Mouse (Mus musculus) hindbrain, embryonic 14.5 days (tissue): ENCODE results near the gene Bri3bp. TPM values are rescaled to one million over a fixed set of nuclear protein-coding genes. Genes with fewer than 3 reads are reported as not detected.

Source experiments
- ATAC-seq: fragments of 200-750 bp; cut with Nextera tagmentation; 2 replicates; pipeline ENCODE4 v1.8.0; 2017; ENCODE audit warnings: moderate number of reproducible peaks, mild to moderate bottlenecking, moderate TSS enrichment, moderate library complexity; ENCODE audit not compliant: low FRiP score
- DNase-seq: peaks from one replicate; pipeline ENCODE4 v3.0.0-alpha.2; 2015; ENCODE audit warnings: low spot score
- H3K27ac ChIP-seq: fragments of 300-500 bp; sonication (generic); 2 replicates; pipeline ENCODE4 v1.5.1; 2014; ENCODE audit warnings: mild to moderate bottlenecking, moderate library complexity
- H3K27me3 ChIP-seq: fragments of 300-500 bp; sonication (generic); 2 replicates; pipeline ENCODE4 v1.6.1; 2014; ENCODE audit warnings: mild to moderate bottlenecking, low read length, mixed read lengths; ENCODE audit not compliant: control insufficient read depth, insufficient read depth
- H3K36me3 ChIP-seq: fragments of 300-500 bp; sonication (generic); replicated peaks from 2 replicates; pipeline ENCODE4 v1.6.1; 2014; ENCODE audit not compliant: control insufficient read depth, insufficient read depth
- H3K4me1 ChIP-seq: fragments of 300-500 bp; sonication (generic); replicated peaks from 2 replicates; pipeline ENCODE4 v1.6.1; 2014; ENCODE audit warnings: antibody characterized with exemption, low read length, mixed read lengths; ENCODE audit not compliant: control insufficient read depth, insufficient read depth
- H3K4me2 ChIP-seq: fragments of 300-500 bp; sonication (generic); replicated peaks from 2 replicates; pipeline ENCODE4 v1.6.1; 2014; ENCODE audit warnings: mild to moderate bottlenecking, moderate library complexity
- H3K4me3 ChIP-seq: fragments of 300-500 bp; sonication (generic); replicated peaks from 2 replicates; pipeline ENCODE4 v1.5.1; 2014; ENCODE audit warnings: mild to moderate bottlenecking, low read length
- H3K9ac ChIP-seq: fragments of 300-500 bp; sonication (generic); 2 replicates; pipeline ENCODE4 v1.6.1; 2014
- H3K9me3 ChIP-seq: fragments of 300-500 bp; sonication (generic); 2 replicates; pipeline ENCODE4 v1.6.1; 2016; ENCODE audit warnings: low read length; ENCODE audit not compliant: control insufficient read depth
- WGBS: fragments of 180-500 bp; shearing (Covaris S2); extraction: QIAGEN DNeasy Blood & Tissue Kit; methylation state at CpG from one replicate; pipeline ENCODE4 v1.1.7; 2014; 5-methylcytosine and 5-hydroxymethylcytosine counted together
- polyA plus RNA-seq: library from polyadenylated mRNA; unstranded; fragments of >200 nt; fragmentation: Nextera tagmentation; extraction: Ambion mirVana; gene quantifications from 2 replicates; pipeline ENCODE4 v1.2.1, GENCODE M21; 2014

The Bri3bp gene
- polyA plus RNA-seq, 1 experiment from 2014 or later: 36.7 TPM

DNA sequence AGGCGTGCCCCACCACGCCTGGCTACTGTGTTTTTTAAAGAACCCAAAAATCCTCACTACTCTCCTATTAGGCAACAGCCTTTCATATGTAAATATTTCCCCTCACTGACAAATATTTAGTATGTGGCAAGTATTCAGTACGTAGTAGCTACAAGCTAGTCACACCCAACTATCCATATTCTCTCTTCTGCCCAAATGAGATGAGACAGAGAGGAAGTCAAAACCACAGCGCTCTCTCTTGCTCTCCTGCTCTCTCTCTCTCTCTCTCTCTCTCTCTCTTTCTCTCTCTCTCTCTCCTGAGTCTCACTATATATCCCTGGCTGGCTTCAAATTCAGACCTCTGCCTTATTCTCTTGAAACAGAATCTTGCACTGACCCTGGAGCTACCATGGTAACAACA is 3.2 kb downstream of the Bri3bp start:
- H3K9me3 ChIP-seq: no peaks in the 10 kb centered on the region
- no peaks in the 10 kb centered on the region for H3K27me3 ChIP-seq
- 88% methylated on average over 4 of the region's 4 CpGs for WGBS
- ATAC-seq (no peak), DNase-seq (no peak)
- H3K9ac ChIP-seq: no peak overlapping the region
- H3K36me3 ChIP-seq: no peaks in the 10 kb centered on the region
- H3K27ac ChIP-seq: no peak overlapping the region
- no peak overlapping the region for H3K4me3 ChIP-seq
- H3K4me2 ChIP-seq: no peak overlapping the region
- H3K4me1 ChIP-seq: peaks cover 10% of the 10 kb centered on the region

DNA sequence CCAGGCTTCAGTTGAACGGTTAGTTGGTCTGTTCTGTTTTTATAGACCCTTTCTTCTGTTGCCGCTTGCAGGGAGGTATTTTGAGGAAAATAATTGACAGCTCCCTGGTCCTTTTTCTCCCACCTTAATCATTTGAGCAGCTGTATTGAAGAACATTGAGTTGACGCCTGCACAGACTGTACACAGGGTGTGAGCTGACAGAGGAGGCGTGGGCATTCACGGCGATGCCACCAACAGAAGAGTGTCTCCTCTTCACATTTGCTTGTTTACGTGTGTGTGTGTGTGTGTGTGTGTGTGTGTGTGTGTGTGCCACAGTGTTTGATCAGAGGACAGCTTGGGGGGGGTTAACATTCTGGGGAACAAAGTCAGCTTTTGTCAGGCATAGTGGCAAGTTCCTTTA is 5.0 kb downstream of the Bri3bp start:
- Histone ChIP-seq H3K4me3 (no peak overlapping the region), H3K27ac (no peak overlapping the region; the same call in 1 of the 2 replicates)
- DNase-seq: no peak

DNA sequence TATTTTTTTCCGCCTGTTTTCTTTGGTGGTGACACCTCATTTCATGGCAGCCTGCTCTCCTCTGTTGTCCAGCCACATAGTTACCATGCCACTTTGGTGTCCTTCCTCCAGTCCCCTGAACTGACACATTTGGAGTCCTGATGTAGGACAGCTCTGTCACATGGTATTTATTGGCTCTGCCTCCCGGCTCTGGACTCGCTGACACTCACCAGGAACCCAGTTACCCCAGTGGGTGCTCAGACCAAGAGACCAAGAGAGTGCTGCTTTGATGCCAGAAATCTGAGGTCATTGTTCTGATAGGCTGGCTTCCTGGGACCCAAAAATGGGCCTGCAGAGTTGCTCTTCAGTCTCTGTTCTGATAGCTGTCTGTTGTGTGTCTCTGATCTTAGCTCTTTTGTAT is 6.7 kb downstream of the Bri3bp start:
- Histone ChIP-seq H3K36me3 (peaks cover 7% of the 10 kb centered on the region), H3K4me3 (no peak overlapping the region), H3K27me3 (no peaks in the 10 kb centered on the region), H3K9me3 (no peaks in the 10 kb centered on the region), H3K4me2 (no peak overlapping the region), H3K9ac (no peak overlapping the region), H3K27ac (no peak overlapping the region), H3K4me1 (peaks cover 2% of the 10 kb centered on the region)
- DNase-seq: no peak
- WGBS: 85% methylated on average over 3 of the region's 3 CpGs
- no peak for ATAC-seq

More for the DNA sequence above, 5.0 kb downstream of the Bri3bp start:
- Histone ChIP-seq H3K36me3 (no peaks in the 10 kb centered on the region), H3K9me3 (no peaks in the 10 kb centered on the region), H3K9ac (no peak overlapping the region), H3K4me1 (peaks cover 10% of the 10 kb centered on the region), H3K27me3 (no peaks in the 10 kb centered on the region), H3K4me2 (no peak overlapping the region)
- ATAC-seq: no peak
- 79% methylated on average over 7 of the region's 7 CpGs for WGBS

DNA sequence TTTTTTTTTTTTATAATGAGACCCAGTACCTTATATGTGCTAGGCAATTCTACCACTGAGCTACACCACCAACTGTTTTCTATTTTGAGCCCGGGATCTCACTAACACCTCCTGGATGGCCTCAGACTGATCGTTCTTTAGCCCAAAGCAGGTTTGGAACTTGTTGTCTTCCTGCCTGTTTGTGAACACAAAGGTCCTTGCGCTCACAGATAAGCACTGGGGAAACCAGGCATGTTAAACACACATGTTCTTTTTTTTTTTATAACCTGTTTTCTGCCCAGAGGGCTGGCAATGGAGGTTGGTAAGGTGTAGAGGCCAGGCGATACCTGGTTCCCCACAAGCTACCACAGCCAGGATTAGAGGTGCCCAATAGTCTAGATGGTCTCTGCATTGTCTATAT is 7.3 kb downstream of the Bri3bp start:
- Histone ChIP-seq H3K9me3 (no peaks in the 10 kb centered on the region), H3K27ac (no peak overlapping the region), H3K4me3 (no peak overlapping the region), H3K4me1 (no peaks in the 10 kb centered on the region), H3K9ac (no peak overlapping the region), H3K4me2 (no peak overlapping the region), H3K36me3 (peaks cover 13% of the 10 kb centered on the region), H3K27me3 (no peaks in the 10 kb centered on the region)
- 95% methylated on average over 4 of the region's 4 CpGs for WGBS
- no peak for DNase-seq
- ATAC-seq: no peak

DNA sequence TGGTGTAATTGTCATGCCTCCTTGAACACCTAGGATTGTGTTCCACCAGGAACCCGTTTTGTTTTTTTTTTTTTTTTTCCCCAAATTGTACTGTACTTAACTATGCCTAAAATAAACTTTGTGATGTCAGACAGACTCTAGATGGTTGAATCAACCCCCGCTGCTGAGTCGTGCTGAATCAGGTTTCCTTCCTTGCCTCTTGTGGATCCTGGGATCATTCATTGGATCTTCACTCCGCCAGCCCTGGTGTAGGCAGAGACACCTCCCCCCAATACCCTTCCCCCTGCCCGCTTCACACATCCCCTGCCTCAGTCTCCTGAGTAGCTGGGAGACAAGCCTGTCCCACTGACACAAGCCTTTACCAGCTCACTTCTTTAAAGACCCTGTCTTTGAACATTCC is 7.9 kb downstream of the Bri3bp start:
- DNase-seq (no peak), ATAC-seq (no peak)
- no peak overlapping the region for H3K4me3 ChIP-seq
- H3K27ac ChIP-seq: no peak overlapping the region
- no peak overlapping the region for H3K4me2 ChIP-seq
- no peaks in the 10 kb centered on the region for H3K27me3 ChIP-seq
- no peaks in the 10 kb centered on the region for H3K9me3 ChIP-seq
- no peak overlapping the region for H3K9ac ChIP-seq
- H3K4me1 ChIP-seq: no peaks in the 10 kb centered on the region
- peaks cover 17% of the 10 kb centered on the region for H3K36me3 ChIP-seq
- 80% methylated on average over 5 of the region's 5 CpGs for WGBS

DNA sequence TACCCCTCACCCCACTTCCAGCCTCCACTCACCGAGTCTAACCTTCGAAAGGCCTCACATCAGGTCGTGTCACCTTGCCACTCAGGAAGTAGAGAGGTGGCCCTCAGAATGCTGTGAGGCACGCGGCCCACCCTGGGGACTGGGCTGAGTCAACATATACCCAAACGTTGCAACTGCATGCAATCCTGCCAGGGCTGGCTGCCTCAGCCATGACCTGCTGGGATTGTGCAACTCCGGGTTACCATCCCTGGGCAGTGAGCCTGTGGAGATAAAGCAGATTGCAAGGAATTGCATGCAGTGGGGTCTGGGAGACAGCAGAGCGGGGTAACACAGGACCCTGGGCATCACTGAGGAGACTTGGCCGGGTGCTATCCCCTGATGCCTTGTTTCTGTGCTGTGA is 11.2 kb downstream of the Bri3bp start:
- 96% methylated on average over 9 of the region's 9 CpGs for WGBS
- ATAC-seq: no peak
- Histone ChIP-seq H3K27ac (no peak overlapping the region), H3K9ac (no peak overlapping the region), H3K4me3 (no peak overlapping the region), H3K27me3 (no peaks in the 10 kb centered on the region), H3K4me2 (no peak overlapping the region), H3K36me3 (peaks cover 37% of the 10 kb centered on the region), H3K9me3 (no peaks in the 10 kb centered on the region), H3K4me1 (no peaks in the 10 kb centered on the region)
- no peak for DNase-seq

DNA sequence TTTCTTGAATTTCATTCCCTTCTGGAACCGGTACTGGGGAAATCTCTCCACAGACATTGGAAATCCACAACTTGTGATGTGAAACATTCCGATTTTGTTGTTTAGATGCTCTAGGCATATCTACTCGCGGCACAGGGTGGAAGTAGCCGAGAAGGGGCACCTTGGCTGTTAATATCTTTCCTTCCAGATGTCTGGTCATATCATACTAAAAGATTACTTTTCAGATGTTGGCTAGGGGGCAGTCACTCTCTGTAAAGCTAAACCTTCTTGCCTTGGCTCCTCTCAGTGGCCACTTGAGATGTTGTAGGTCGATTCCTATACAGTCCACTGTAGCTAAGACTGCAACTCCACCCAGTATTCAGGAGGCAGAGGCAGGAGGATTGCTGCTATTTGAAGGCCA is 14.7 kb downstream of the Bri3bp start:
- Histone ChIP-seq H3K27me3 (no peaks in the 10 kb centered on the region), H3K4me2 (no peak overlapping the region), H3K4me1 (no peaks in the 10 kb centered on the region), H3K27ac (no peak overlapping the region), H3K36me3 (peaks cover 37% of the 10 kb centered on the region), H3K9me3 (no peaks in the 10 kb centered on the region), H3K4me3 (no peak overlapping the region), H3K9ac (no peak overlapping the region)
- 95% methylated on average over 6 of the region's 6 CpGs for WGBS
- ATAC-seq: no peak
- DNase-seq: no peak

DNA sequence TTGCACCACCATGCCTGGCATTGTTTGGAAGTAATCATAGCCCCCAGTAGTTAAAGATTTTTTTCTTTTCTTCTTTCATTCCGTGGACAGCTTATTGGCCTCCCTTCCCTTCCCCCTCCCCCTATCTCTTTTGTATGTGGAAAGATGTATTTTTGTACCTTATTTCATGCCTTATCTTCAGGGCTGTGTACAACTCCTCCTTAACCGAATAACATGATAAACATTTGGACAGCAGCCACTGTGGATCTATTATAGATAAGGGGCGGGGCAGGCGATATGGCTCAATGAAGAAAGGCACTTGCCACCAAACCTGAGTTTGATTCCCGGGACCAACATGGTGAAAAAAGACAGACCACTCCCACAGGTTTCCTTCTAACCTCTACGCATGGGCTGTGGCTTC is 16.2 kb downstream of the Bri3bp start:
- no peak for ATAC-seq
- Histone ChIP-seq H3K4me3 (no peak overlapping the region), H3K4me2 (no peak overlapping the region), H3K9ac (no peak overlapping the region), H3K9me3 (no peaks in the 10 kb centered on the region), H3K4me1 (no peaks in the 10 kb centered on the region), H3K36me3 (peaks cover 35% of the 10 kb centered on the region), H3K27me3 (no peaks in the 10 kb centered on the region), H3K27ac (no peak overlapping the region)
- DNase-seq: no peak
- 94% methylated on average over 6 of the region's 6 CpGs for WGBS

DNA sequence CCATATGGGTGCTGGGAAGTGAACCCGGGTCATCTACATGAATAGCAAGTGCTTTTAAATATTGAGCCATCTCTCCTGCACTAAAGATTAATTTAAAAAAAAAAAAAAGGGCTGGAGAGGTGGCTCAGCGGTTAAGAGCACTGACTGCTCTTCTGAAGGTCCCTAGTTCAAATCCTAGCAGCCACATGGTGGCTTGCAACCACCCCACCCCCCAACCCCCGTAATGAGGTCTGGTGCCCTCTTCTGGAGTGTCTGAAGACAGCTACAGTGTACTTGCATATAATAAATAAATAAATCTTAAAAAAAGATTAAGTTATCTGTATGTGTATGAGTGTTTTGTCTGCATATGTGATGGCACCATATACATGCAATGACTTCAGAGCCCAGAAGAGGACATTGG is 19.2 kb downstream of the Bri3bp start:
- H3K9me3 ChIP-seq: no peaks in the 10 kb centered on the region
- 0 out of 2 replicates have a peak, but pooled peaks cover 5% of the 10 kb centered on the region for H3K4me1 ChIP-seq
- no peak overlapping the region for H3K27ac ChIP-seq
- H3K36me3 ChIP-seq: peaks cover 8% of the 10 kb centered on the region
- no peak overlapping the region for H3K4me3 ChIP-seq
- no peak for DNase-seq
- no peaks in the 10 kb centered on the region for H3K27me3 ChIP-seq
- ATAC-seq: no peak
- H3K9ac ChIP-seq: no peak overlapping the region
- H3K4me2 ChIP-seq: no peak overlapping the region
- WGBS: 88% methylated on average over 3 of the region's 3 CpGs

DNA sequence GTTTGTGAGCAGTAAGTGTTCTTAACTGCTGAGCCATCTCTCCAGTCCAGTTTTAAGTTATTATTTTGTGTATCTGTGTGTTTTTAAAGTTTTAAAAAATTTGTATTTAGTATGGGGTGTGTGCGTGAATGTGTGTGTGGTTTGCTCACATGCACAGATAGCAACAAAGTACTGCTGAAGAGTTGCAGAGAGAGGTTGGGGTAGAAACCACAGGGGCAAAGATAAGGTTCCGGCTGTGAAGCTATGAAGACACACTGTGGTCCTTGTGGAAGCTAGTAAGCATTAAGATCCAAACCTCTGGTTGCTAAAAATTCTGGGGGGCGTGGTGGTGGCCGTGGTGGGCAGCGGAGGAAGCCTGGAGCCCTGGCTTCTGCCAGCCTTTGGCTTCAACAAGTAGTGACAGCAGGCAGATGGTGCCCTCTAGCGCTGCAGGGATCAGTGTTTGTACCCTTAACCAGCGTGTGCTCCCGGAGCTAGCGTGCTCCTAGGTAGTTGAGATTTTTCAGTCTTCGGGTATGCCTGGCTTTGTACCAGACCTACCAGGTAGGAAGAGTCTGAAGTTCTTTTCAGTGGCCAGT is 20.6 kb downstream of the Bri3bp start:
- no peak overlapping the region for H3K4me2 ChIP-seq
- H3K4me3 ChIP-seq: no peak overlapping the region
- no peak overlapping the region for H3K9ac ChIP-seq
- no peak overlapping the region for H3K27ac ChIP-seq
- no peaks in the 10 kb centered on the region for H3K27me3 ChIP-seq
- H3K4me1 ChIP-seq: 0 out of 2 replicates have a peak, but pooled peaks cover 5% of the 10 kb centered on the region
- no peaks in the 10 kb centered on the region for H3K36me3 ChIP-seq
- ATAC-seq (no peak), DNase-seq (no peak)
- WGBS: 54% methylated on average over 10 of the region's 10 CpGs
- H3K9me3 ChIP-seq: no peaks in the 10 kb centered on the region
